Mouse (Mus musculus) liver, embryonic 16.5 days (tissue): ENCODE data around the gene Ctns. TPM values are rescaled to one million over a fixed set of nuclear protein-coding genes. Genes with fewer than 3 reads are reported as not detected.

Experiments used
- ATAC-seq: fragments of 200-750 bp; cut with Nextera tagmentation; 2 replicates; pipeline ENCODE4 v1.8.0; 2017; ENCODE audit warnings: low read depth, mild to moderate bottlenecking, moderate number of reproducible peaks, moderate library complexity
- H3K27ac ChIP-seq: fragments of 300-500 bp; sonication (generic); 2 replicates; pipeline ENCODE4 v1.5.1; 2014; ENCODE audit warnings: mild to moderate bottlenecking, low read length
- H3K27me3 ChIP-seq: fragments of 300-500 bp; sonication (generic); 2 replicates; pipeline ENCODE4 v1.6.1; 2014; ENCODE audit warnings: low read depth, low read length, mixed read lengths; ENCODE audit not compliant: control insufficient read depth, insufficient read depth
- H3K36me3 ChIP-seq: fragments of 300-500 bp; sonication (generic); 2 replicates; pipeline ENCODE4 v1.6.1; 2014; ENCODE audit warnings: mild to moderate bottlenecking; ENCODE audit not compliant: control insufficient read depth, insufficient read depth
- H3K4me1 ChIP-seq: fragments of 300-500 bp; sonication (generic); 2 replicates; pipeline ENCODE4 v1.6.1; 2014; ENCODE audit warnings: low read depth, low read length, mixed read lengths; ENCODE audit not compliant: control insufficient read depth
- H3K4me2 ChIP-seq: fragments of 300-500 bp; sonication (generic); 2 replicates; pipeline ENCODE4 v1.6.1; 2014; ENCODE audit warnings: low read depth, low read length, mixed read lengths
- H3K4me3 ChIP-seq: fragments of 300-500 bp; sonication (generic); 2 replicates; pipeline ENCODE4 v1.5.1; 2014; ENCODE audit warnings: low read depth, mild to moderate bottlenecking, low read length
- H3K9ac ChIP-seq: fragments of 300-500 bp; sonication (generic); 2 replicates; pipeline ENCODE4 v1.6.1; 2014; ENCODE audit warnings: low read depth, low read length
- H3K9me3 ChIP-seq: fragments of 300-500 bp; sonication (generic); replicated peaks from 2 replicates; pipeline ENCODE4 v1.6.1; 2016; ENCODE audit warnings: low read length; ENCODE audit not compliant: control insufficient read depth
- WGBS: fragments of 180-500 bp; shearing (Covaris S2); extraction: QIAGEN DNeasy Blood & Tissue Kit; methylation state at CpG from one replicate; pipeline ENCODE4 v1.1.7; 2014; ENCODE audit not compliant: insufficient replicate concordance; 5-methylcytosine and 5-hydroxymethylcytosine counted together
- polyA plus RNA-seq: library from polyadenylated mRNA; unstranded; fragments of >200 nt; fragmentation: Nextera tagmentation; extraction: Ambion mirVana; gene quantifications from 2 replicates; pipeline ENCODE4 v1.2.1, GENCODE M21; 2015

Gene Ctns
- polyA plus RNA-seq, 1 experiment from 2014 or later, result 8.6 TPM

DNA sequence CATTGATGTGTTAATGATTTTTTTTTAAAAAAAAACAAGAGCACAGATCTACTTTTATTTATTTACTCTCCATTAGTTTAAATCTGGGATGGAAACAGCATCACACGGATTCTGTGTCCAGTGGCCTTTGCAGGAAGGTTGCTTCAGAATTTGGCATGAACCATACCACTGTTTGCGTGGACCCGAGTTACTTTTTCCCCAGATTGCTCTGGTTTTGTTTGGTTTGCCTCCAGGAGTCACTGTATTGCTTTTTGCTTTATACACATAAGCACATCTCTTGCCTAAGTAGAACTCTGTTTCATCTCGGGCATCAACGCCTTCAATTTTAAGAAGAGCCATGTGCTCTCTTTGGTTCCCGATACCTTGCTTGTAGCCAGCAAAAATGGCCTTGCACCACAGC, 27.0 kb upstream of the Ctns start:
- ATAC-seq, result no peak
- Histone ChIP-seq H3K4me3 (no peak overlapping the region), H3K9ac (no peak overlapping the region), H3K9me3 (no peaks in the 10 kb centered on the region), H3K4me2 (no peak overlapping the region), H3K36me3 (no peaks in the 10 kb centered on the region), H3K27me3 (no peaks in the 10 kb centered on the region), H3K4me1 (no peaks in the 10 kb centered on the region), H3K27ac (no peak overlapping the region)
- 70% methylated on average over 6 of the region's 6 CpGs for WGBS

GRCm38 (mm10) chr11:73223966-73224365, 25.1 kb upstream of the Ctns start:
- ATAC-seq, result no peak
- no peaks in the 10 kb centered on the region for H3K27me3 ChIP-seq
- no peaks in the 10 kb centered on the region for H3K36me3 ChIP-seq
- H3K27ac ChIP-seq, result no peak overlapping the region
- H3K4me2 ChIP-seq, result no peak overlapping the region
- 48% methylated on average over 2 of the region's 2 CpGs for whole genome bisulfite sequencing
- H3K4me1 ChIP-seq, result no peaks in the 10 kb centered on the region
- no peak overlapping the region for H3K9ac ChIP-seq
- no peaks in the 10 kb centered on the region for H3K9me3 ChIP-seq
- no peak overlapping the region for H3K4me3 ChIP-seq

GRCm38 (mm10) chr11:73222846-73223245, 24.0 kb upstream of the Ctns start:
- no peaks in the 10 kb centered on the region for H3K4me1 ChIP-seq
- H3K36me3 ChIP-seq, result no peaks in the 10 kb centered on the region
- H3K4me2 ChIP-seq, result no peak overlapping the region
- no peak for ATAC-seq
- no peaks in the 10 kb centered on the region for H3K9me3 ChIP-seq
- H3K27ac ChIP-seq, result no peak overlapping the region
- no peak overlapping the region for H3K4me3 ChIP-seq
- H3K27me3 ChIP-seq, result no peaks in the 10 kb centered on the region
- no peak overlapping the region for H3K9ac ChIP-seq
- 34% methylated on average over 5 of the region's 5 CpGs for WGBS

DNA sequence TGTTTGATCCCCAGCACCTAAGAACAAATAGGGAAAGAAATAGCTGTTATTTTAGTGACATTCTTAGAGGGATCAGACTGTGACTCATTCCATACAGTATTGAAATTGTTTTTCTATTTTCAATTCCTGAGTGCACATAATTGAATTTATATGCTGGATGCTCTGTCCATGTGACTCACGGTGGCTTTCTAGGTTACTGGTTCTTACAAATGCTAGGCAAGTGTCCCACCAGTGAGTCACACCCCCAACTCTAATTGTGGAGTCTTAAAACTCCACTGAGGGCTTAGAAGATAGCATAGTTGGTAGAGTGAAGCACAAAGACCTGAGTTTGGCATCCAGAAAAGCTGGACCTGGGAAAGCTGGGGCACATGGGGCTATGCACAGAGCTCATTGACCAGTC, 21.8 kb upstream of the Ctns start:
- Histone ChIP-seq H3K9ac (no peak overlapping the region), H3K4me3 (no peak overlapping the region), H3K27me3 (no peaks in the 10 kb centered on the region), H3K9me3 (no peaks in the 10 kb centered on the region), H3K4me2 (no peak overlapping the region), H3K36me3 (no peaks in the 10 kb centered on the region), H3K4me1 (no peaks in the 10 kb centered on the region), H3K27ac (no peak overlapping the region)
- no peak for ATAC-seq
- 58% methylated on average over 1 of the region's 1 CpGs for WGBS

- H3K9me3 ChIP-seq, result no peaks in the 10 kb centered on the region
- no peaks in the 10 kb centered on the region for H3K4me1 ChIP-seq
- H3K36me3 ChIP-seq, result no peaks in the 10 kb centered on the region
- H3K4me3 ChIP-seq, result no peak overlapping the region
- H3K27ac ChIP-seq, result no peak overlapping the region
- no peak overlapping the region for H3K4me2 ChIP-seq
- WGBS, result 40% methylated on average over 2 of the region's 2 CpGs
- H3K9ac ChIP-seq, result no peak overlapping the region
- no peaks in the 10 kb centered on the region for H3K27me3 ChIP-seq
- ATAC-seq, result no peak
Observed at GRCm38 (mm10) chr11:73219671-73220070, 20.8 kb upstream of the Ctns start.

DNA sequence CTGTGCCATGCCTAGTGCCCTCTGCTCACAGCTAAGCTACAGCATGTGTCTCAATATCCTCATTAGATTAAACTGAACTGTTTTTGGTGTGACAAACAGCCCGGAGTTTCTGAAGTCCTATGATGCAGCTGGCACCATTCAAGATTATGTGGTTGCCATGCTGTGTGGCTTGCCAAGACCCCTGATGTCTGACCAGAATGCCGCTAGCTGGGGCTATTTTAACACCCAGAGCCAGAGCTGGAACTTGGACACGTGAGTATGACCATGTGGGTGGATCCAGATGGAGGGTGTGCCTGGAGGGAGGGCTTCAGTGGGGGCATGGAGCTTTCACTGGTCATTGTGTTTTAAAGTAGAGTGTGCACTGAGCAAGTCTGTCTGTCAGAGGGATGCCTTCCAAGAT, 15.1 kb upstream of the Ctns start:
- Histone ChIP-seq H3K27ac (no peak overlapping the region), H3K4me2 (no peak overlapping the region)
- ATAC-seq, result no peak

DNA sequence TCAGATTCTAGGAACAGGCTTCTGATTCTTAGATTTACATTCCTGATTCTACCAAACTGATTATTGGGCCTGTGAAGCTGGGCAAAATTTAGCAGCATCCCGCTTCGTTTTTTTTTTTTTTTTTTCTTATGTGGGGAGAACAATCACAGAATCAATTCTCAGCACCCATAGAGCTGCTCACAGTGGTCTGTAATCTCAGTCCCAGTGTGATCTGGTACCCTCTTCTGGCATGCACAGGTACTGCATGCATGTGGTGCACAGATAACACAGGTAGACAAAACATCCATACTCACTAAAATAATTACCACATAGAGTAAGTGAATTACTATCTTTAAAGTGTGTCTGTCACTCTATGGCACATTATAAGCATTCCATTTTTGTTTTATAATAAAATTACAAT, 8.8 kb upstream of the Ctns start:
- H3K36me3 ChIP-seq, result no peaks in the 10 kb centered on the region; the same call in 1 of the 2 replicates
- no peak overlapping the region for H3K9ac ChIP-seq
- no peaks in the 10 kb centered on the region for H3K27me3 ChIP-seq
- 71% methylated on average over 2 of the region's 2 CpGs for WGBS
- H3K4me3 ChIP-seq, result no peak overlapping the region
- H3K4me1 ChIP-seq, result no peaks in the 10 kb centered on the region
- ATAC-seq, result no peak
- no peak overlapping the region for H3K4me2 ChIP-seq
- no peak overlapping the region for H3K27ac ChIP-seq
- no peaks in the 10 kb centered on the region for H3K9me3 ChIP-seq

More for the DNA sequence above, 15.1 kb upstream of the Ctns start:
- WGBS, result 49% methylated on average over 3 of the region's 3 CpGs
- Histone ChIP-seq H3K4me3 (no peak overlapping the region), H3K9me3 (no peaks in the 10 kb centered on the region), H3K4me1 (no peaks in the 10 kb centered on the region), H3K9ac (no peak overlapping the region), H3K27me3 (no peaks in the 10 kb centered on the region), H3K36me3 (no peaks in the 10 kb centered on the region)

- Histone ChIP-seq H3K9ac (no peak overlapping the region), H3K4me2 (no peak overlapping the region), H3K9me3 (no peaks in the 10 kb centered on the region), H3K4me3 (no peak overlapping the region), H3K27me3 (no peaks in the 10 kb centered on the region), H3K4me1 (peaks cover under 1% of the 10 kb centered on the region), H3K36me3 (no peaks in the 10 kb centered on the region; the same call in 1 of the 2 replicates), H3K27ac (no peak overlapping the region)
- no peak for ATAC-seq
- WGBS, result 54% methylated on average over 7 of the region's 7 CpGs
Observed at GRCm38 (mm10) chr11:73205194-73205593, 6.4 kb upstream of the Ctns start.

- H3K36me3 ChIP-seq, result no peaks in the 10 kb centered on the region; the same call in 1 of the 2 replicates
- no peak overlapping the region for H3K9ac ChIP-seq
- H3K4me1 ChIP-seq, result peaks cover 7% of the 10 kb centered on the region
- H3K4me3 ChIP-seq, result no peak overlapping the region
- H3K9me3 ChIP-seq, result no peaks in the 10 kb centered on the region
- H3K4me2 ChIP-seq, result no peak overlapping the region
- WGBS, result 75% methylated on average over 8 of the region's 8 CpGs
- no peaks in the 10 kb centered on the region for H3K27me3 ChIP-seq
- no peak for ATAC-seq
- no peak overlapping the region for H3K27ac ChIP-seq
Observed at GRCm38 (mm10) chr11:73203895-73204294, 5.1 kb upstream of the Ctns start.
